Mouse (Mus musculus) thymus, adult 2 months (tissue): ENCODE measurements around the gene Ddb1. TPM values are rescaled to one million over a fixed set of nuclear protein-coding genes. Genes with fewer than 3 reads are reported as not detected.

ENCODE experiments used
- DNase-seq: peaks from one replicate; pipeline ENCODE4 v3.0.0; 2021
- H3K27ac ChIP-seq: fragments of 200-500 bp; 2 replicates; pipeline ENCODE4 v1.5.1; 2012; ENCODE audit warnings: low read length, control low read depth; ENCODE audit not compliant: control insufficient read depth, insufficient read depth
- H3K27me3 ChIP-seq: fragments of 200-500 bp; 2 replicates; pipeline ENCODE4 v1.6.1; 2012; ENCODE audit warnings: mild to moderate bottlenecking, low read length, moderate library complexity, mixed read lengths; ENCODE audit not compliant: control insufficient read depth, insufficient read depth
- H3K36me3 ChIP-seq: fragments of 200-500 bp; 2 replicates; pipeline ENCODE4 v1.6.1; 2012; ENCODE audit warnings: mild to moderate bottlenecking, low read length, moderate library complexity; ENCODE audit not compliant: control insufficient read depth, insufficient read depth
- H3K4me1 ChIP-seq: fragments of 200-500 bp; replicated peaks from 2 replicates; pipeline ENCODE4 v1.6.1; 2012; ENCODE audit warnings: low read length; ENCODE audit not compliant: control insufficient read depth, insufficient read depth
- H3K4me3 ChIP-seq: fragments of 200-500 bp; 2 replicates; pipeline ENCODE4 v1.5.1; 2012; ENCODE audit warnings: mild to moderate bottlenecking, low read length, control low read depth, moderate library complexity; ENCODE audit not compliant: control insufficient read depth, insufficient read depth
- CTCF ChIP-seq: fragments of 200-500 bp; IDR thresholded peaks from 2 replicates; pipeline ENCODE4 v1.5.1; 2012; ENCODE audit warnings: mild to moderate bottlenecking, control low read depth, low read length, moderate library complexity, borderline replicate concordance; ENCODE audit not compliant: control insufficient read depth, poor library complexity, insufficient read depth; ENCODE audit errors: extremely low read depth
- POLR2A ChIP-seq: fragments of 200-500 bp; IDR thresholded peaks from 2 replicates; pipeline ENCODE4 v1.6.1; 2012; ENCODE audit warnings: mild to moderate bottlenecking, low read length, control low read depth, moderate library complexity; ENCODE audit not compliant: control insufficient read depth, poor library complexity, insufficient read depth; ENCODE audit errors: extremely low read depth
- WGBS: fragments of 180-500 bp; shearing (Covaris S2); methylation state at CpG from one replicate; pipeline ENCODE4 v1.1.7; 2018; 5-methylcytosine and 5-hydroxymethylcytosine counted together
- polyA plus RNA-seq: library from polyadenylated mRNA; depleted of rRNA; stranded (reverse); fragments of >200 nt; gene quantifications from 2 replicates; pipeline ENCODE4 v1.2.3, GENCODE M21; 2012

The Ddb1 gene
- polyA plus RNA-seq, 1 experiment: 154 TPM

DNA sequence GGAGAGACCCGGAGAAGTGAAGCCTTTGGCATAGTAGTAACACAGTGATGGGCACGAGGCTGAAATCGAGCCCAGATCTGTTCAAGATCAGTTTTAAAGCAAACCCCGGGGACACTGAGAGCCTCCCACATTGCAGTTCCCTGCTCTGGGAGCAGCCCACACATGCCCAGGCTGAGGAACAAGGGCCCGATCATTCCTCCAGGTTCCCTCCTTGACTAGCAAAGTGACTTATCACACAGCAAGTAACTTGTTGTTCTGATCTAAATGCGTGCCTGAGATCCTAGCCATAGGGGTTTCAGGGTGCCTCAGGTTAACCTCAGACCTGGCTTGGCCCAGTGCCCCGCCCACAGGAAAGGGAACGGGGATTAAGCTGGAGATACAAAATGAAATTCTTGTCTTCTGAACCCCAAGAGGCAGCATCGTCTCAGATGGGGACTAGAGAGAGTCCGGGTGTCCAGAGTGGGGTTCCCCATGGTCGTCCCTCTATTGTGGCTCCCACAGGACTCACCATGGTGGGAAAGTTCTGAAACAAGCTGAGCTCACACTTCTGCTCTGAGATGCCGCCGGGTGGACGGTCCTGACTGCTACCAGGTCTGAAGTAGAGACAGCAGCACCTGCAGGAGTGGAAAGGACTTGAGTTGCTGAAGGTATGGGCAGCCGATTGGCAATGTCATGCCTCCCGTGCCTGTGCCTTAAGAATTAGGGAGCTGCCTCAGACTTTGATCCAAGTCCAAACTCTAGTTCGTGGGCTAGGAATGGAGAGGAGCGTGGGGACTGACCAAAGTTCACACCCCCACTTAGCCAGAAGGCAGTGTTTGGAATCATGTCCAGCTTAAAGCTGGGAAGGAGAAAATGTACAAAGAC lies 1.2 kb upstream of the Ddb1 start:
- TF ChIP-seq CTCF: no peak
- no peak for TF ChIP-seq POLR2A
- peaks cover 26% of the 10 kb centered on the region for H3K4me1 ChIP-seq
- H3K27me3 ChIP-seq: no peaks in the 10 kb centered on the region
- peaks cover 15% of the 10 kb centered on the region for H3K36me3 ChIP-seq
- 80% methylated on average over 18 of the region's 18 CpGs for WGBS
- DNase-seq: peak; percentile 9
- H3K27ac ChIP-seq: no peak overlapping the region
- H3K4me3 ChIP-seq: no peak overlapping the region

DNA sequence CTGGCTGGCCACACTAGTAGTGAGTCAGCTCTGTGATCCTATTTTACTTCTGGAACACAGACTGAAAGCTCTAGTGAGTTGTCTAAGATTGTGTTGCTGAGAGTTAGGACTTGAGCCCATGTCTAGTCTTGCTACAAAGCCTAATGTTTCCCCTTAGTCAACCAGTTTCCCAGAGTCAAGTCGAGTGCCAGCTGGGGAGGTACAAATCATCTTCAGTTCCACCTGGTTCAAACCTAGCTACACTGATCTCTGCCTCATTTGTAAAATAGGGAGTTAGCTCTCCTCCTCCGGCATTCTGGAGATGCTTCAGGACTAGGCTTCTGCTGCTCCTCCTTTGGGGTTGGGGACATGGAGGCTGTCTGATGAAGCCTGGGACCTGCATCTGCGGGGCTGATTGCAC lies 593 bp upstream of the Ddb1 start:
- H3K4me1 ChIP-seq: peaks cover 26% of the 10 kb centered on the region
- H3K36me3 ChIP-seq: peaks cover 20% of the 10 kb centered on the region
- WGBS: 54% methylated on average over 3 of the region's 3 CpGs
- H3K27me3 ChIP-seq: no peaks in the 10 kb centered on the region
- TF ChIP-seq CTCF: no peak
- TF ChIP-seq POLR2A: no peak
- no peak overlapping the region for H3K4me3 ChIP-seq
- no peak for DNase-seq
- peak overlapping the region; percentile 75; the same call in 1 of the 2 replicates for H3K27ac ChIP-seq

DNA sequence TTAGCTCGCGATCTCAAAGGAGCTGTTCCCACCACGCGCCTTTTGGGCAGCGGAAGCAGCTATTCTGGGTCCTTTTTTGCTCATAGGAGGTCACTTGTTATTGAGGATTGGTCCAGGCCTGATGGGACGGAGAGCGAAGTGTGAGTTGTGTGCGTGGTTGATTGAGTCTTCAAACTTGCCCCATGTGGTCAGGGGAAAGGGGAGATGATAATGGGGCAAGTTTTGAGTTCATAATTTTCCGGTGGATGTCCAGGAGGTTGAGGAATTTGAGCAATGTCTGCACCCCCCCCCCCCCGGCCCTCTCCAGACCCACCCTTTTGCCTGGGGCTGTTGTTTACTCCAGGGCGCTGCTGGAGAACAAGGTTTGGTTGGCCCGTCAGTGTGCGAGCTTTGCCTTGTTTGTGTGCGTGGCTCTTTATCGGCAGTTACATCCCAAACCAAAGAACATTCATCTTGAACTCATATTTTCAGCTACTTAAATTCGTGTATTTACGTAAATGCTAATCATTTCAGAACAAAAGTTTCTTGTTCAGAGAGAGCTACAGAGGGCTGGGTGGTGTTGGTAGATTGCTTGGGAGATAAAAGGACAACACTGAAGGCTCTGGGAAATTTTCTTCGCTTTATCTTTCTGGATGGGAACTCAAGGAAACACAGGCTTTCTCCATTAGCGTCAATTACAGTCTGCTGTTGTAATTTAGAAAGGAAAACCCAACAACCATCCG lies 935 bp downstream of the Ddb1 start:
- H3K27ac ChIP-seq: peak overlapping the region; percentile 62; the same call in 1 of the 2 replicates
- WGBS: 6% methylated on average over 20 of the region's 20 CpGs
- peaks cover 26% of the 10 kb centered on the region for H3K4me1 ChIP-seq
- peak overlapping the region; percentile 83 for H3K4me3 ChIP-seq
- H3K27me3 ChIP-seq: no peaks in the 10 kb centered on the region
- peaks cover 35% of the 10 kb centered on the region for H3K36me3 ChIP-seq
- no peak for TF ChIP-seq POLR2A
- no peak for TF ChIP-seq CTCF
- no peak for DNase-seq

DNA sequence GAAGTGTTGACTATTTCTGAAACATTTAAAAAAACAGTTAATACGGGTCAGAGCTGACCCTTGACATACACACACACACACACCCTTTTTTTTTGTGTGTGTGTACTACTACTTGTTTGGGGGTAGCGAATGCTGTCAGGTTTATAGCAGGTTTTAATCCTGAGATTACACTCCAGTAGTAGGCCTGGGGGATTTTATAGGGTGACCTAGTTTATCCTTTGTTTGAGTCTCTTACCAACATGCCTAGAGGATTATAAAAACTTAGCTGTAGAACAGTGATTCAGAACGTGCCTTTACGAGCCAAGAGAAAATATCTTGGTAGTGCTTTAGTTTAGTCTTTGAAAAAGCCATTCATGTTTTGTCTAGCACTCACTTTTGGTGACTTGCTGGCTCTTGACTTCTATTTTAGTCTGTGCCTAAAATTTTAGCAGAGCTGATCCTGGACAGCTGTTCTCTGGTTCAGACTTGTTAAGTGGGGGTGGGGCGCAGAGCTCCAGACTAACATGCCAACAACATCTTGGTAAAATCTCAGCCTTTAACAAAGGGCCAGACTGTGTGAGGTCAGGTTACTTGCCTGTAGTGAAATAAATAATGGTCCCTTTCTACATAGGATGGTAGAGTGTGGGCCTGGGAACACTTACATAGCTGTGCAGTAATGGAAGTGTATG lies 3.6 kb downstream of the Ddb1 start:
- Histone ChIP-seq H3K36me3 (peaks cover 62% of the 10 kb centered on the region), H3K4me1 (peaks cover 14% of the 10 kb centered on the region), H3K27me3 (no peaks in the 10 kb centered on the region), H3K4me3 (no peak overlapping the region), H3K27ac (no peak overlapping the region)
- no peak for DNase-seq
- 97% methylated on average over 5 of the region's 5 CpGs for WGBS
- no peak for TF ChIP-seq CTCF
- TF ChIP-seq POLR2A: no peak

DNA sequence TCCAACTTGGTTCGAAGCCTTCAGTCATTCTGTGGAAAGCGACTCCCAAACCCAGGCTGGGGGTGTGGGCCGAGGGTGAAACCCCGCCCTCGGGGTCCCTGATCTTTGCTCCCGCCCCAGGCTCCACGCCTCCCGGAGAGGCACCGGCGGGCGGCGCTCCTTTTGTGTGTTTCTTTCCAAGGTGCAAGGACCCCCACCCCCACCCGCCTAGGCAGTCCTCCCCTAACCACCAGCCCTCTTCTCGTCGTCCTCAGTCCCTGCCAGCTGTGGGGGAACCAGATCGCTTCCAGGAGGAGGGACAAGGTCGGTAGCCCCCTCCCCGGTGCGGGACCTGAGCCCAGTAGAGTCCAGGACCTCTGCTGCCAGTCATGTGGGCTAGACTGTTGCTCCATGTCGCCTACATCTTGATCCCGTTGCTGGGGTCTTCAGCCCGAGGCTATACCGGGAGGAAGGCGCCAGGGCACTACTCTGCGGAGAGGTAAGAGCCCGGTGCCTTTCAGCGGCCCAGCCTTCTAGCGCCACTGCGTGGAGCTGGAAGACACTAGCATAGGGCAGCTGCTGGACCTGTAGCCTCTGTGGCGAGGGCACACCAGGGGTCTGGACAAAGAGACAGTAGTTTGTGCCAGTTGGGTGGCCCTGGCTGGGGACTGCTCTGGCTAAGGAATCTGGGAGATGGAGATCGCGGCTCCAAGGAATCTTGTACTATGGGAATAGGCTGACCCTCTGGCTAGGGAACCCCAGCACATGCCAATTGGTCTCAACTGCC lies 29.2 kb downstream of the Ddb1 start, which contains the start of gene Vwce:
TSS of gene Vwce (plus strand) at position 108 of the 766 bp plus-strand sequence.
- no peak within 1 kb of the TSS for H3K27ac ChIP-seq
- H3K4me1 ChIP-seq: peaks cover 29% of the 10 kb centered on the region
- peaks cover 7% of the 10 kb centered on the region for H3K36me3 ChIP-seq
- peak; percentile 53 for DNase-seq
- peak within 1 kb of the TSS; percentile 57 for H3K4me3 ChIP-seq
- WGBS: 6% methylated on average over 32 of the region's 32 CpGs
- TF ChIP-seq POLR2A (no peak), CTCF (no peak; the same call in 1 of the 2 replicates)
- no peaks in the 10 kb centered on the region for H3K27me3 ChIP-seq
